Mouse (Mus musculus): Measurements from ENCODE around the gene Slc35f4.

GRCm38 (mm10) chr14:49460799-49461198 is 65.0 kb downstream of the Slc35f4 start:
- TF ChIP-seq CTCF (IDR thresholded peaks at IDR 0.05; ENCODE audit: low read depth) (no peak), EP300 (optimal IDR thresholded peaks at IDR 0.05) (no peak)

Measured in stomach, postnatal 0 days (tissue).